Mouse (Mus musculus): ENCODE measurements at regions not wholly inside any gene's neighbourhood (a gene's known extent, or its start where the extent isn't known, plus 50 kb on each side); places are given as distances from the start of the nearest gene placed in this dataset.

DNA sequence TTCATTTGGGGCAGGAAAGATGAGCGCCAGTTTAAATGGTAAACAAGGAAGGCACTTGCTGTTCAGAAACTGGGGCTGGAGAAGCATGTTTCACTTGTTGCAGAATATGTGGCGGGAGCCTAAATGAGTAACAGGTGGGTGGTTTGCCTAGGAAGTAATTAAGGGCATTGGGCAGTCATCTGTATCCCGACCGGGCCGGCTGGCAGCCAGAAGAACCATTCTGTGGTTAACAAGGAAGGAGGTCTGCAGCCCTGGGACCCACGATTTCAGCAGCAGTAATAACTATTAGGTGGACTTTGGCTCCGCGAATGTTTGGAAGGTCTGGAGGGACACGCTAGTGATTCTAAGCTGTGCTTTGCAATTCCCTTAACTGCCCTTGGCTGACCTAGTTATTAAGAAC, 89.0 kb upstream of the Opcml start:
- TF ChIP-seq POLR2A (IDR thresholded peaks at IDR 0.05; ENCODE audit: insufficient read length, low read depth) (no peak), MAX (IDR thresholded peaks at IDR 0.05; ENCODE audit: low read depth) (no peak)

All from myocyte (in vitro differentiated cells).